Mouse (Mus musculus) midbrain, embryonic 15.5 days (tissue): ENCODE results near the gene Ptprg. TPM values are rescaled to one million over a fixed set of nuclear protein-coding genes. Genes with fewer than 3 reads are reported as not detected.
A peak's percentile ranks its signal among the peaks of the same experiment; 100 is the strongest.

Source experiments
- ATAC-seq: fragments of 200-750 bp; cut with Nextera tagmentation; replicated peaks from 2 replicates; pipeline ENCODE4 v1.8.0; 2017; ENCODE audit warnings: moderate TSS enrichment
- H3K27ac ChIP-seq: fragments of 300-500 bp; sonication (generic); 2 replicates; pipeline ENCODE4 v1.5.1; 2015; ENCODE audit warnings: mild to moderate bottlenecking, inconsistent platforms
- H3K27me3 ChIP-seq: fragments of 300-500 bp; sonication (generic); replicated peaks from 2 replicates; pipeline ENCODE4 v1.6.1; 2015; ENCODE audit warnings: inconsistent platforms
- H3K36me3 ChIP-seq: fragments of 300-500 bp; sonication (generic); replicated peaks from 2 replicates; pipeline ENCODE4 v1.6.1; 2015; ENCODE audit warnings: inconsistent platforms
- H3K4me1 ChIP-seq: fragments of 300-500 bp; sonication (generic); 2 replicates; pipeline ENCODE4 v1.6.1; 2015; ENCODE audit warnings: inconsistent platforms
- H3K4me2 ChIP-seq: fragments of 300-500 bp; sonication (generic); 2 replicates; pipeline ENCODE4 v1.6.1; 2015; ENCODE audit warnings: inconsistent platforms, mild to moderate bottlenecking, moderate library complexity
- H3K4me3 ChIP-seq: fragments of 300-500 bp; sonication (generic); 2 replicates; pipeline ENCODE4 v1.5.1; 2015; ENCODE audit warnings: mild to moderate bottlenecking, inconsistent platforms
- H3K9ac ChIP-seq: fragments of 300-500 bp; sonication (generic); 2 replicates; pipeline ENCODE4 v1.6.1; 2015; ENCODE audit warnings: mild to moderate bottlenecking, inconsistent platforms
- H3K9me3 ChIP-seq: fragments of 300-500 bp; sonication (generic); 2 replicates; pipeline ENCODE4 v1.6.1; 2016; ENCODE audit warnings: inconsistent platforms
- WGBS: fragments of 180-500 bp; shearing (Covaris S2); methylation state at CpG from one replicate; pipeline ENCODE4 v1.1.7; 2015; ENCODE audit warnings: mixed read lengths; 5-methylcytosine and 5-hydroxymethylcytosine counted together
- polyA plus RNA-seq: library from polyadenylated mRNA; unstranded; fragments of >200 nt; fragmentation: Nextera tagmentation; extraction: Ambion mirVana; gene quantifications from 2 replicates; pipeline ENCODE4 v1.2.1, GENCODE M21; 2015

The Ptprg gene
- polyA plus RNA-seq, 1 experiment from 2014 or later = 43.3 TPM

- WGBS = 77% methylated on average over 12 of the region's 12 CpGs
- H3K4me3 ChIP-seq = no peak overlapping the region
- no peaks in the 10 kb centered on the region for H3K9me3 ChIP-seq
- H3K36me3 ChIP-seq = no peaks in the 10 kb centered on the region
- H3K27me3 ChIP-seq = no peaks in the 10 kb centered on the region
- H3K4me2 ChIP-seq = no peak overlapping the region
- H3K27ac ChIP-seq = no peak overlapping the region
- ATAC-seq = no peak
- H3K9ac ChIP-seq = no peak overlapping the region
- H3K4me1 ChIP-seq = no peaks in the 10 kb centered on the region
Observed at GRCm38 (mm10) chr14:12069707-12070106, 516.4 kb downstream of the Ptprg start.

GRCm38 (mm10) chr14:12070361-12070760, 517.0 kb downstream of the Ptprg start:
- H3K9me3 ChIP-seq = no peaks in the 10 kb centered on the region
- no peaks in the 10 kb centered on the region for H3K27me3 ChIP-seq
- 65% methylated on average over 1 of the region's 1 CpGs for WGBS
- no peaks in the 10 kb centered on the region for H3K36me3 ChIP-seq
- no peaks in the 10 kb centered on the region for H3K4me1 ChIP-seq
- ATAC-seq = no peak
- no peak overlapping the region for H3K4me3 ChIP-seq
- no peak overlapping the region for H3K27ac ChIP-seq
- no peak overlapping the region for H3K4me2 ChIP-seq
- H3K9ac ChIP-seq = no peak overlapping the region

GRCm38 (mm10) chr14:12070856-12071465, 517.6 kb downstream of the Ptprg start:
- Histone ChIP-seq H3K36me3 (no peaks in the 10 kb centered on the region), H3K9ac (no peak overlapping the region), H3K4me1 (no peaks in the 10 kb centered on the region), H3K4me3 (no peak overlapping the region), H3K27ac (no peak overlapping the region), H3K27me3 (no peaks in the 10 kb centered on the region), H3K9me3 (no peaks in the 10 kb centered on the region), H3K4me2 (no peak overlapping the region)
- ATAC-seq = no peak
- WGBS = 82% methylated on average over 7 of the region's 7 CpGs

- ATAC-seq = no peak
- Histone ChIP-seq H3K9ac (no peak overlapping the region), H3K9me3 (no peaks in the 10 kb centered on the region), H3K4me2 (no peak overlapping the region), H3K27me3 (no peaks in the 10 kb centered on the region), H3K36me3 (no peaks in the 10 kb centered on the region), H3K4me1 (no peaks in the 10 kb centered on the region), H3K4me3 (no peak overlapping the region), H3K27ac (no peak overlapping the region)
- WGBS = 88% methylated on average over 7 of the region's 7 CpGs
Observed at GRCm38 (mm10) chr14:12072026-12072861, 518.9 kb downstream of the Ptprg start.

GRCm38 (mm10) chr14:12073408-12074107, 520.2 kb downstream of the Ptprg start:
- 78% methylated on average over 2 of the region's 2 CpGs for WGBS
- H3K27ac ChIP-seq = no peak overlapping the region
- no peak overlapping the region for H3K9ac ChIP-seq
- H3K4me1 ChIP-seq = no peaks in the 10 kb centered on the region
- H3K27me3 ChIP-seq = no peaks in the 10 kb centered on the region
- no peak overlapping the region for H3K4me3 ChIP-seq
- no peak overlapping the region for H3K4me2 ChIP-seq
- H3K36me3 ChIP-seq = no peaks in the 10 kb centered on the region
- ATAC-seq = no peak
- no peaks in the 10 kb centered on the region for H3K9me3 ChIP-seq

- H3K9ac ChIP-seq = no peak overlapping the region
- no peak overlapping the region for H3K27ac ChIP-seq
- peaks cover 5% of the 10 kb centered on the region for H3K4me1 ChIP-seq
- 91% methylated on average over 7 of the region's 7 CpGs for WGBS
- no peaks in the 10 kb centered on the region for H3K27me3 ChIP-seq
- H3K4me2 ChIP-seq = no peak overlapping the region
- H3K9me3 ChIP-seq = no peaks in the 10 kb centered on the region
- no peak for ATAC-seq
- H3K36me3 ChIP-seq = no peaks in the 10 kb centered on the region
- H3K4me3 ChIP-seq = no peak overlapping the region
Observed at GRCm38 (mm10) chr14:12077193-12077592, 523.9 kb downstream of the Ptprg start.

- H3K36me3 ChIP-seq = no peaks in the 10 kb centered on the region
- no peaks in the 10 kb centered on the region for H3K9me3 ChIP-seq
- 66% methylated on average over 6 of the region's 6 CpGs for WGBS
- ATAC-seq = no peak
- H3K4me3 ChIP-seq = no peak overlapping the region
- no peak overlapping the region for H3K27ac ChIP-seq
- H3K4me2 ChIP-seq = no peak overlapping the region
- H3K27me3 ChIP-seq = no peaks in the 10 kb centered on the region
- H3K9ac ChIP-seq = no peak overlapping the region
- H3K4me1 ChIP-seq = peaks cover 11% of the 10 kb centered on the region
Observed at GRCm38 (mm10) chr14:12079250-12079649, 525.9 kb downstream of the Ptprg start.

GRCm38 (mm10) chr14:12079833-12080401, 526.6 kb downstream of the Ptprg start:
- Histone ChIP-seq H3K36me3 (no peaks in the 10 kb centered on the region), H3K27ac (no peak overlapping the region), H3K27me3 (no peaks in the 10 kb centered on the region), H3K4me2 (no peak overlapping the region), H3K4me3 (no peak overlapping the region), H3K9ac (no peak overlapping the region), H3K4me1 (peaks cover 11% of the 10 kb centered on the region), H3K9me3 (no peaks in the 10 kb centered on the region)
- no peak for ATAC-seq
- WGBS = 24% methylated on average over 4 of the region's 4 CpGs

- Histone ChIP-seq H3K9me3 (no peaks in the 10 kb centered on the region), H3K9ac (no peak overlapping the region), H3K36me3 (no peaks in the 10 kb centered on the region), H3K4me1 (peaks cover 22% of the 10 kb centered on the region), H3K4me2 (no peak overlapping the region), H3K27me3 (no peaks in the 10 kb centered on the region), H3K27ac (peak overlapping the region; percentile 1; the same call in 1 of the 2 replicates), H3K4me3 (no peak overlapping the region)
- ATAC-seq = peak; percentile 65
- 22% methylated on average over 6 of the region's 6 CpGs for WGBS
Observed at GRCm38 (mm10) chr14:12082131-12082921, 529.0 kb downstream of the Ptprg start.

GRCm38 (mm10) chr14:12084076-12084475, 530.7 kb downstream of the Ptprg start:
- Histone ChIP-seq H3K4me2 (no peak overlapping the region), H3K27ac (no peak overlapping the region), H3K4me1 (peaks cover 22% of the 10 kb centered on the region), H3K36me3 (no peaks in the 10 kb centered on the region), H3K9me3 (no peaks in the 10 kb centered on the region), H3K9ac (no peak overlapping the region), H3K4me3 (no peak overlapping the region), H3K27me3 (no peaks in the 10 kb centered on the region)
- no peak for ATAC-seq
- WGBS = 51% methylated on average over 4 of the region's 4 CpGs

- Histone ChIP-seq H3K9ac (no peak overlapping the region), H3K4me2 (no peak overlapping the region), H3K4me1 (peaks cover 22% of the 10 kb centered on the region), H3K9me3 (no peaks in the 10 kb centered on the region), H3K27ac (no peak overlapping the region), H3K36me3 (no peaks in the 10 kb centered on the region), H3K27me3 (no peaks in the 10 kb centered on the region), H3K4me3 (no peak overlapping the region)
- 94% methylated on average over 4 of the region's 4 CpGs for WGBS
- no peak for ATAC-seq
Observed at GRCm38 (mm10) chr14:12085078-12085477, 531.7 kb downstream of the Ptprg start.
